Mouse (Mus musculus): Measurements from ENCODE around the gene P3h2. TPM values are rescaled to one million over a fixed set of nuclear protein-coding genes. Genes with fewer than 3 reads are reported as not detected.

P3h2 gene
- polyA plus RNA-seq, 1 experiment from 2014 or later, result 3.6 TPM

- no peak overlapping the region for H3K4me3 ChIP-seq (ENCODE audit: low read length)
Observed at GRCm38 (mm10) chr16:25942261-25942660, 163.3 kb downstream of the P3h2 start.

GRCm38 (mm10) chr16:25934181-25934580 is 171.4 kb downstream of the P3h2 start:
- WGBS, result 65% methylated on average over 2 of the region's 2 CpGs
- H3K9ac ChIP-seq (ENCODE audit: low read length), result no peak overlapping the region
- no peak overlapping the region for H3K4me2 ChIP-seq (ENCODE audit: low read depth, low read length)
- H3K4me1 ChIP-seq (ENCODE audit: control insufficient read depth, insufficient read depth, low read length), result no peaks in the 10 kb centered on the region
- H3K27me3 ChIP-seq (ENCODE audit: control insufficient read depth, insufficient read depth, low read length), result no peaks in the 10 kb centered on the region
- H3K4me3 ChIP-seq (ENCODE audit: low read length), result no peak overlapping the region
- ATAC-seq (replicated peaks; ENCODE audit: extremely low read depth, insufficient read depth, low FRiP score), result no peak
- no peaks in the 10 kb centered on the region for H3K36me3 ChIP-seq (ENCODE audit: control insufficient read depth, insufficient read depth)
- no peak overlapping the region for H3K27ac ChIP-seq (ENCODE audit: low read length)
- no peaks in the 10 kb centered on the region for H3K9me3 ChIP-seq (replicated peaks; ENCODE audit: control insufficient read depth, low read length)

More at GRCm38 (mm10) chr16:25942261-25942660, 163.3 kb downstream of the P3h2 start:
- Histone ChIP-seq H3K9ac (ENCODE audit: low read length) (no peak overlapping the region), H3K4me2 (ENCODE audit: low read depth, low read length) (no peak overlapping the region), H3K27ac (ENCODE audit: low read length) (no peak overlapping the region), H3K4me1 (ENCODE audit: control insufficient read depth, insufficient read depth, low read length) (peaks cover 20% of the 10 kb centered on the region), H3K27me3 (ENCODE audit: control insufficient read depth, insufficient read depth, low read length) (peaks cover 4% of the 10 kb centered on the region; the same call in 1 of the 2 replicates), H3K9me3 (replicated peaks; ENCODE audit: control insufficient read depth, low read length) (no peaks in the 10 kb centered on the region; the same call in 1 of the 2 replicates), H3K36me3 (ENCODE audit: control insufficient read depth, insufficient read depth) (no peaks in the 10 kb centered on the region)
- WGBS, result 76% methylated on average over 4 of the region's 4 CpGs
- no peak for ATAC-seq (replicated peaks; ENCODE audit: extremely low read depth, insufficient read depth, low FRiP score)

- H3K27me3 ChIP-seq (ENCODE audit: control insufficient read depth, insufficient read depth, low read length), result no peaks in the 10 kb centered on the region
- WGBS, result 45% methylated on average over 1 of the region's 1 CpGs
- no peaks in the 10 kb centered on the region for H3K9me3 ChIP-seq (replicated peaks; ENCODE audit: control insufficient read depth, low read length)
- H3K36me3 ChIP-seq (ENCODE audit: control insufficient read depth, insufficient read depth), result no peaks in the 10 kb centered on the region
- no peak overlapping the region for H3K27ac ChIP-seq (ENCODE audit: low read length)
- H3K4me2 ChIP-seq (ENCODE audit: low read depth, low read length), result no peak overlapping the region
- no peak overlapping the region for H3K4me3 ChIP-seq (ENCODE audit: low read length)
- no peak overlapping the region for H3K9ac ChIP-seq (ENCODE audit: low read length)
- ATAC-seq (replicated peaks; ENCODE audit: extremely low read depth, insufficient read depth, low FRiP score), result no peak
- no peaks in the 10 kb centered on the region for H3K4me1 ChIP-seq (ENCODE audit: control insufficient read depth, insufficient read depth, low read length)
Observed at GRCm38 (mm10) chr16:25912185-25912584, 193.4 kb downstream of the P3h2 start.
